Mouse (Mus musculus) bone marrow macrophage, adult 2 months (primary cell): ENCODE data around the gene Rsph9. TPM values are rescaled to one million over a fixed set of nuclear protein-coding genes. Genes with fewer than 3 reads are reported as not detected.

Experiments used
- H3K27ac ChIP-seq: 2 replicates; pipeline ENCODE4 v1.5.1; 2012; ENCODE audit warnings: low read depth, low read length; ENCODE audit not compliant: insufficient read depth
- H3K4me1 ChIP-seq: 2 replicates; pipeline ENCODE4 v1.6.1; 2012; ENCODE audit warnings: low read length; ENCODE audit not compliant: control insufficient read depth, insufficient read depth
- H3K4me3 ChIP-seq: 2 replicates; pipeline ENCODE4 v1.5.1; 2012; ENCODE audit warnings: mild to moderate bottlenecking, low read length, moderate library complexity; ENCODE audit not compliant: insufficient read depth
- CTCF ChIP-seq: IDR thresholded peaks from 2 replicates; pipeline ENCODE4 v1.5.1; 2012; ENCODE audit warnings: low read depth, mild to moderate bottlenecking, low read length, moderate library complexity
- POLR2A ChIP-seq: IDR thresholded peaks from 2 replicates; pipeline ENCODE4 v1.6.1; 2012; ENCODE audit warnings: mild to moderate bottlenecking, low read depth, low read length, borderline replicate concordance
- polyA plus RNA-seq: library from polyadenylated mRNA; stranded (reverse); fragments of >200 nt; gene quantifications from 2 replicates; pipeline ENCODE4 v1.2.4, GENCODE M21; 2012; ENCODE audit not compliant: missing spikeins, insufficient read depth, insufficient read length

Rsph9 gene
- polyA plus RNA-seq, 1 experiment, result 8.6 TPM

- Histone ChIP-seq H3K27ac (no peak overlapping the region), H3K4me3 (no peak overlapping the region), H3K4me1 (no peaks in the 10 kb centered on the region)
- no peak for TF ChIP-seq POLR2A
- TF ChIP-seq CTCF, result no peak
These were observed 17.4 kb downstream of the Rsph9 start for GRCm38 (mm10) chr17:46126608-46127007.

GRCm38 (mm10) chr17:46123953-46124700, 19.9 kb downstream of the Rsph9 start:
- Histone ChIP-seq H3K4me1 (no peaks in the 10 kb centered on the region), H3K4me3 (no peak overlapping the region), H3K27ac (no peak overlapping the region)
- no peak for TF ChIP-seq POLR2A
- no peak for TF ChIP-seq CTCF

GRCm38 (mm10) chr17:46123285-46123684, 20.7 kb downstream of the Rsph9 start:
- TF ChIP-seq CTCF, result no peak
- TF ChIP-seq POLR2A, result no peak
- H3K4me1 ChIP-seq, result no peaks in the 10 kb centered on the region
- no peak overlapping the region for H3K27ac ChIP-seq
- H3K4me3 ChIP-seq, result no peak overlapping the region

- H3K27ac ChIP-seq, result no peak overlapping the region
- no peak overlapping the region for H3K4me3 ChIP-seq
- no peak for TF ChIP-seq CTCF
- TF ChIP-seq POLR2A, result no peak
- H3K4me1 ChIP-seq, result no peaks in the 10 kb centered on the region
These were observed 21.2 kb downstream of the Rsph9 start for GRCm38 (mm10) chr17:46122791-46123190.

GRCm38 (mm10) chr17:46119641-46120040, 24.4 kb downstream of the Rsph9 start:
- Histone ChIP-seq H3K4me3 (no peak overlapping the region), H3K27ac (no peak overlapping the region), H3K4me1 (no peaks in the 10 kb centered on the region)
- no peak for TF ChIP-seq CTCF
- TF ChIP-seq POLR2A, result no peak

GRCm38 (mm10) chr17:46118423-46118850, 25.6 kb downstream of the Rsph9 start:
- no peak overlapping the region for H3K27ac ChIP-seq
- H3K4me1 ChIP-seq, result no peaks in the 10 kb centered on the region
- TF ChIP-seq POLR2A, result no peak
- no peak for TF ChIP-seq CTCF
- no peak overlapping the region for H3K4me3 ChIP-seq

- H3K4me1 ChIP-seq, result no peaks in the 10 kb centered on the region
- no peak overlapping the region for H3K27ac ChIP-seq
- H3K4me3 ChIP-seq, result no peak overlapping the region
- TF ChIP-seq CTCF (no peak), POLR2A (no peak)
These were observed 26.2 kb downstream of the Rsph9 start for GRCm38 (mm10) chr17:46117623-46118422.

- Histone ChIP-seq H3K27ac (no peak overlapping the region), H3K4me1 (peaks cover under 1% of the 10 kb centered on the region; the same call in 1 of the 2 replicates), H3K4me3 (no peak overlapping the region)
- TF ChIP-seq POLR2A (no peak), CTCF (no peak)
These were observed 27.1 kb downstream of the Rsph9 start for GRCm38 (mm10) chr17:46116881-46117280.

GRCm38 (mm10) chr17:46116138-46116537, 27.9 kb downstream of the Rsph9 start:
- no peak overlapping the region for H3K4me3 ChIP-seq
- H3K4me1 ChIP-seq, result peaks cover 2% of the 10 kb centered on the region; the same call in 1 of the 2 replicates
- H3K27ac ChIP-seq, result no peak overlapping the region
- no peak for TF ChIP-seq CTCF
- no peak for TF ChIP-seq POLR2A

GRCm38 (mm10) chr17:46115489-46115888, 28.5 kb downstream of the Rsph9 start:
- peaks cover 2% of the 10 kb centered on the region; the same call in 1 of the 2 replicates for H3K4me1 ChIP-seq
- H3K27ac ChIP-seq, result no peak overlapping the region
- no peak overlapping the region for H3K4me3 ChIP-seq
- no peak for TF ChIP-seq POLR2A
- no peak for TF ChIP-seq CTCF
